Mouse (Mus musculus) left cerebral cortex, adult 11 months (tissue): ENCODE measurements around the gene Tmtc4.

Experiments
- DNase-seq: peaks from one replicate; pipeline ENCODE4 v3.0.0; 2022; ENCODE audit warnings: low spot score

Gene Tmtc4

DNA sequence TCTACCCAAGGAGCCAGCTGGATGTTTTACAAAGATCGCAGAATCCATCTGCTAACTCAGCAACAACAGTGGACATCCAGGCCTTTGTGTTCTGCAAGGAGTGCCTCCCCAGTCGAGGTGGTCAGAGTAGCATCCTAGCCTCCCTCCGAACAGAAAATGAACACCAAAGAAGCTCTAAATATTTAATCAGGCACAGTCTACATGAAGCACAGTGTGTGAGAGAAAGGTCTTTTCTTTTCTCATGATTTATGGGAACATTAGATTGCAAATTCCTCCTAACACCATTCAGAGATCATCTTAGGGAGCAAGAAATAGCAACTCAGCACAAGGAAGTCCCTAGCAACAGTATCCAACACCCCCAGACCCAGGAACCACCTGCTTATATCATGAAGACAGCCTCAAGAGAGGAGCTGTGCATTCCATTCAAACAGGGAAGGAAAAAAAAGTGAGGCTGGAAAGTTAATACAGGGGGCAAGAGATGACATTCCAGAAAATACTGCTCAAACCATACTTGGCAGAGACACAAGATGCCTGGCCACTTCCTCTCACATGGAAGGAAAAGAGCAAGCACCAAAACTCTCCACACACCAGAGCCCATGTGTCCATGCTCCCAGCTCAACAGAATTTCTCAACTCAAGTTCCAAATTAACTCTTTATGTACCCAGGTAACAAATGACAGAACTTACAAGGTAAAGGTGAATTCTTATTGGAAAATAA is 8.8 kb downstream of the Tmtc4 start:
- no peak for DNase-seq

DNA sequence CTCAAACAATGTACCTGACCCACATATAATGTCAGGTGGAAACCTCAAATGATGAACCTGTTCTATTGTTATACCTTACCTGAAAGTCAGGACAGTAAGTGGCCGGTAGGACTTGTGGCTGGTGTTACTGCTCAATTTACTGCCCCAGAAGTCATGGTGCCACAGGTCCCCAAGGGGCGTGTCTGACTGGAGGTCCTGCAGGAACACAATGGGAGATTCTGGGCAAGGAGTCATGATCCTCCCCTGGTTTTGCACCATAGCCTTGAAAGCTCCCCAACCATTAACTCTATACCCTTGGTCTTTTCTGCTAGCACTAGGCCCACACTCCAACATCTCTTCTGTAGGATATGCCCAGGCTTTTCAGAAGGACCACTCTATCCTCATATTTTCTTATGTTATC is 10.7 kb downstream of the Tmtc4 start:
- DNase-seq = no peak

DNA sequence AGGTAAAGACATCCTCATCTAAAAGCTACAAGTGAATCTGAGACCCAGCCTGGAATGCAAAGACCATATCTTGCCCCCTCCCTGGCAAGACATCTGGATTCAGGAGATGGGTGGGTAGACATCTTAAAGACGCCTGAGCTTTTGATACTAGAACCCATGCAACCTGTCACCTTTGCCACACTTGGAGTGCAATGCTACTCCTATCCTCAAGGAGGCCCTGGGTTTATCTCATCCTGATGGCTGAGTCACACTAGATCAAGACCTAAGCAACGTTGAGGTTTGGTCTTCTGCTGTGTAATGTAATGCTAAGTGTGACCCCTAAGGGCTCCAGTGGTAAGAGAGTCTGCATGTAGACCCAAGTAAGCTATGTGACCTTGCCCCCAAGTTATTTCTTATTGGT is 15.8 kb downstream of the Tmtc4 start:
- DNase-seq = no peak

DNA sequence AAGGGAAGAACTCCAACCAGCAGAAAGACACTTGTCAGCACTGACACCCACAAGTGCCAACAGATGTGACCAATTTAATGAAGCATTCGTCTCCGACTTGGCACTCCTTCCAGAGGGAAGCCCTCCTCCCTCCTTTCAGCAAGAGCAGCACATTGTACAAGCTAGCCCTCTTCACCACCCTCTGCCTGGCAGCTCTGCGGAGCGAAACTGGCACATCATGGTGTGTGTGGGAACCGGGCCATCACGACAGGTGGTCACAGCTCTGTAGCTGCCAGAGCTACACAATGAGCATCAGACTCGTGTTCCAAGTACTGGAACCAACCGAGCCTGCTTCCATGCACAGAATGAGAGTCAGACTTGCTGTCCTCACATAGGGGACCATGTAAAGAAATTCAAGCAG is 25.9 kb downstream of the Tmtc4 start:
- peak; percentile 76 for DNase-seq

DNA sequence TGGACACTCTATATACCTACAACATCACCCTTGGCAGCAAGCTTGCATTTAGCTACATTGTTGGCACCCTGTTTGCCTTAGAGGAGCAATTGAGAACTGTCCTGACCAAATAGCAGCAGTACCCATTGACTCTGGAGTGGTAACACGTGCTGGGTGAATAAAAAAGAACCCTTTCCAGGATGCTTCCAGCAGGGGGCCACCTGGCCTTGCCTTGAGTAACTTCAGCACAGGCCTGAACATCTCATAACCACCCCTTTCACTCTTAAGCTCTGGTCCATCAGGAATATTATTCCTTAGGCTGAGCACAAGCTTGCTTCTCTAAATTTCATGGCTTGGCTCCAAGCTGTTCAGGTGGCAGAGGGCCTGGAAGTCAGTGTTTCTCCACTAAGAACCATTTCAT is 30.5 kb downstream of the Tmtc4 start:
- peak; percentile 29 for DNase-seq

DNA sequence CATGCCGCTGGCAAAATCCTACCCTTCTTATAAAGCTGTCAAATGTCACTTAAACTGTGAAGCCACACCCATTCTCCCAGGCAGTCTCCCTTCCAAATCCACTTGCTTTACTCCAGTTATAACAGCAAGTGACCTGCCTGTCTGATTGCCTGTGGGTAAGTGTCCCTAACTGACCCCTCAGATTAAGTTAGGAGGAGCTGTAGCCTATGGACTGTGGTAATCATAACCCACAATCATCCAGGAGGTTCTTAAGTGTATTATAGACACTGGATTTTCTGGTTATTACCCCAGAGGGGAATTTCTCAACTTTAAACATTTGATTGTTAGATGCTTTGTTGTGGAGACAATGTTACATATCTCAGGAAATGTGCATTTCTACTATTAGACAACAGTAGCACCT is 31.3 kb downstream of the Tmtc4 start:
- no peak for DNase-seq

DNA sequence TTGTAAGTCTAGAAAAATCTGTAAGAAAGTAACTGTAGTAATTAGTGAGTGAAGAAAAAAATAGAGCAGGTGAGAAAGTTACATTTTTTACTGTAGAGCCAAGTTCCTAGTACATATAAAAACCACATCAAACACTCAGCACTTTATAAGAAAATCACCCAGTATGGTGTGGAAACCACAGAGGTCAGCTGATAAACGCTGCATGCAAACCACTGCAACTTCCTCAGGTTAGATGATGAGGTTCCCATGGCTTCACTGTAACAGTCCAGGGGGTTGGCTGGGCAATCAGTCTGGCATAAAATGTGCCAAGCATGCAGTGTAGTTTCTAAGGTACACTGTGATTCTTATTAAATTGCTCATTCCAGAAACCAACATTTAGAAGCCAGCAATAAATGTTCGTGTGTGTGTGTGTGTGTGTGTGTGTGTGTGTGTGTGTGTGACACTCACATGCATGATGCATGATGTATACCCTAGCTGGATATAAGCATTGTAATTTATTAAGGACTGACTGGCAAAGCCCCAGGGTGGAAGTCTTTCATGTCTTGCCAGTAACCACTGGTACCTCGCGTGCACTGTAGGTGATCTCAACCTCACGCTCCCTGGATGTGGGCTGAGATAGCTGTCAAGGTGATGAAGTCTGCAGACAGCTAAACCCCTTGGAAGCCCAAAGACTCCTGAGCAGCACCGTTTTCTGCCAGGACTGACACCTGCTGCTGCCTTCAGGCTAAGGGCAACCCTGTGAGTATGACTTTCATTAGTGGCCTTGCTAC is 32.0 kb downstream of the Tmtc4 start:
- no peak for DNase-seq

DNA sequence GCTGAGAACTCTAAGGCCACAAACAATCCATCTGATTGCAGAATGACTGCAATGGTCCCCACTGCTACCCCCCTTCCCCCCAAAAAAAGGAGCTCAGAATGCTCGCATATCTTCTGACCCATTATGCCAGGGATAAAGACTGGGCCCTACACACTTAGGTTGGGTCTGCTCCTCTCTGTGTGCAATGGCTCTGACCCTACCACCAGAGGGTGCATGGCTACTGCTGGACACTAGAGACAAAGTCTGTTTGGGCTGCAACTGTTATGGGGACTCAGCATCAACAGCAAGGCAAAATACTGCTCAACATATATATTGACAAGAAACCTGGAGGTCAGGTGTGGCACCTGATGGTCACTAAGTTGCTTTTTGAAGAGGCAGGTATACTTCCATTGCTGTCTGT is 32.9 kb downstream of the Tmtc4 start:
- no peak for DNase-seq

DNA sequence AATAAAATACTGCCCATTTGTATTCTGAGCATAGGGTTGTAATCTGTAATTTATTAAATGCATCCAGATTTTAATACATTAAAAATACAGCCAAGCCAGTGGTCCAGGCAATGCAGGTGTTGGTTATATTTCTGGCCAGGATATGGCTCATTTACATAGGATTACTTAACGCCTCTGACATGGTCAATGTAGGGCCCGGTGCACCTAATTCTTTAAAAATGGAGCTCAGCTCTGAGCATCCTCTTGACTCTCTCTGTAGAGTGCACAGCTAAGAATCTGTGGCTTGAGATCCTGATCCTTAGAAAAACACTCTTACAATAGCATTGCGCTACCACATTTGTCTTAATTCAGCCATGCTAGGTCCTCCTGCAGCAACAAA is 40.4 kb downstream of the Tmtc4 start:
- no peak for DNase-seq

DNA sequence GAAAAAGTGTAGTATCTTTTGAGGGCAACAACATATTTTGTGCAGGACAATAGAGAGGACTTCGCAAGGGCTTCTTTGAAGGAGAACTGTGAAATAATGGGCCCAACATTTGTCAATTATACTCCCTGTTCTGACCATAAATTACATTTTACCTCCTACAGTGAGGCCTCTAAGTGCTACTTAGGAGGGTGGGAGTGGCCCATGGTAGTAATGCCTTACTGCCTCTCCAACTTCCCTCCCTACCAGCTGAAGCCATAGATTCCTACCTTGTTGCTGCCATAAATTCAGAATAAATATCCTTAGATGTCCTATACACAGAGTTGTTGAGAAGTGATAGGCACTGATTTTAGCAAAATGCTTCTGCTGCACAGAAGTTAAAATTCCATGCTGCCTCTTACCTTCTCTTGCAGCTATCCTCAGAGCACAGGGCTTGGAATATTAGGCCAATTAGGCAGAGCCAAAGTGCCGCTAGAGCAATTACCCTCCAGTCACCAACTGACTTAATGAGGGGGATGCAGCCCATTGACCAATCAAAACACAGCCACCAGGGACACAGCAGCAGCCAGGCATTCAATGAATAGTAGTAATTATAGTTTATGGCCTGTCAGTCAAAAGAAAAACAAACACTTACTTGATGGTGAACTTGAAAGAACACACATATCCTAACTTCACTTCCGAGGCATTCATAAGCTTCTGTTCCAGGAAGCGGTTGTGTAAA is 40.9 kb downstream of the Tmtc4 start:
- no peak for DNase-seq

DNA sequence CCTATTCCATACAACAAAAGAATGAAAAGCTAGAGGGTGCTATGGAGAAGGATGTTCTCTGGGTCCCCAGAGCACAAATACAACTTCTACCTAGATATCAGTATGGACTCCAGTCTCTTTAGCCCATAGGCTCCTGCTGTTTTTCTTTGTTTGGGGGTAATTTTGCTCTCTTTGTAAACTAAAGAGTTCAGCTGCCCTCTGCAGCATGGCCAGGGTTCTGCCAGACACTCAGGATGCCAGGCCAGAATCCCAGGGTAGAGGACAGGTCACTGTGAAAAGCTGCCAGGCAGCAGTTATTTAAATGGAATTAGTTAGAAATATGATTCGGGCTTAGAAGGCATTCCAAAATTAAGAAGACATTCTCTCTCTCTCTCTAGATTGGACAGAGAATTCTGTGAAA is 47.4 kb downstream of the Tmtc4 start:
- DNase-seq = no peak

DNA sequence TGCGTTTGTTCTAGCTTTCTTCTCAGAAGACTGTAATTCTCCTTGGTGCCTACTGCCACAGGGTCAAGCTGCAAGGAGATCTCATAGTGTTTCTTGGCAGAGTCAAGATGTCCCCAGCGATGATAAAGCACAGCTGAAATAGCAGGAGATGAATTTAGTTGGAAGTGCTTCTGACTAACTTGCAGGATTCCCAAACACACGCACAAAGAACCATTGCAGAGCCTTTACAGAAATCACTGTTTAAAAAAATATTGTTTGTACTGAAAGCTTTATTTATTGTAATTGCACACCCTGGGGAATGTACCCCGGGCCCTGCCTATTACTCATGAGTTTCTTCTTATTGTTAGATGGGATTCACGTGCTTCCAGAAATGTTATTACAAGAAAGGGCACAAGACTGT is 63.8 kb downstream of the Tmtc4 start:
- no peak for DNase-seq

DNA sequence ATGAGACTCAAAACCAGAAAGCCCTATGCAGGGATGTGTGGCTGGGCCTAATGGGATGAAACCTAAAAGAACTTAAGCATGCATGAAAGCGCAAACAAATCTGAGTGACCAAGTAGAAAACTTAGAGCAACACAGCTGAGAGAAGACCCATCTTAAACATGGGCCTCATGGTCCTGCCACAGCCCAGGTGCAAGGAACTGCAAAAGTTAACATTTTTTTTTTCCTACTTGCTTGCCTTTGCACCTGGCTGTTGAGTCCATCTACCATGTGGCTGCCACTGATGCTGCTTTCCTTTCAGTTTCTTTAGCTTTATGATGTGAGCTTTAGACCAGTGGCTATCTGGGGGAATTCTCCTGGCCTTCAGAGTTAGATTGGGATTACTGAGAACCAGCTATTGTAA is 66.2 kb downstream of the Tmtc4 start:
- DNase-seq = no peak

DNA sequence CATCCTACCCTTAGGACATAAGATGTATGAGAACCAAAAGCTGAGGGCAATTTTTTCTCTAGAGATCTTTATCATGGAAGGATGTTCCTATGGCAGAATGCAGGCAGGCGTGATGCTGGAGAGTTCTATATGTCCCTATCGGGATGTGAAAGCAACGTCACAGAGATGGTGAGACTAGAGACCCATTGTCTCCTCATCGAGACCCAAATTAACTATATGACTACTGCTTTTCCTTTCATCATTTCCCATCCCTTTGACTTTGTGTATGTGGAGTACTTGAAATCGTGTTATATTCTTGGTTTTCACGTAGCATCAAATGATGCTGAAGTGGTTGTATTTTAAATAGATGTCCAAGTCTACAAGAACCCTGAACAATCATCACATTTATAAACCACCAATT is 70.2 kb downstream of the Tmtc4 start, which contains the start of gene Ggact:
Gene Ggact, minus strand, starts transcription at position 101 of the 400 bp plus-strand sequence.
- no peak for DNase-seq

DNA sequence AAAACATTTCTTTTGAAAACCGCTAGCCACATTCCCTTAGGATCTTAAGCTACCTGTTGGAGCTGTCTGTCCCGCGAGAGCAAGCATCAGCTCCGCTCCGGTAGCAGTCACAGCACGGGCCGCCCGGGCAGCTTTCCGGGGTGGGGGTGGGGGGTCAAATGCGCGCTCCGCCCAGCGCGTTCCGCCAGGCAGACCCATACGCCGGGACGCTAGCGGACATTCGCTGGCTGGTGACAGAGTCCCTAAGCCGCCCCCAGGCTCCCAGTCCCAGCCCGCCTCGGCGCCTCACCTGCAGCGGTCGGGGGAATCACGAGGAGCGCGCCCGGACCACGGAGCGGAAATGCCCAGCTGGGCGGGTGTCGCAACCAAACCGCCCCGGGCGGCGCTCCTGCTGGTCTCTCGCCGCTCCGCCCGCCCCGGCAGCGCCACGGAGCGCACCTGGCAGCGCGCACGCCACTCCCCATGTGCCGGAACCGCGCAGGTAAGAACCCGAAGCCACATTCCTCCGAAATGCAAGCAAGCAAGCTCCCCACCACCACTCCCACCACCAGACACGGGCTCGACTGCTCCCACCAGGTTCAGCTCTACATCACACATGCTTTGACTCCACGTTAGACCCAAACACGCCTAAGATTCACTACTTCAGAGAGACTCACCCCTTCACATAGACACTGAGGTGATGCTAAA is 70.9 kb downstream of the Tmtc4 start:
- peak; percentile 24 for DNase-seq

DNA sequence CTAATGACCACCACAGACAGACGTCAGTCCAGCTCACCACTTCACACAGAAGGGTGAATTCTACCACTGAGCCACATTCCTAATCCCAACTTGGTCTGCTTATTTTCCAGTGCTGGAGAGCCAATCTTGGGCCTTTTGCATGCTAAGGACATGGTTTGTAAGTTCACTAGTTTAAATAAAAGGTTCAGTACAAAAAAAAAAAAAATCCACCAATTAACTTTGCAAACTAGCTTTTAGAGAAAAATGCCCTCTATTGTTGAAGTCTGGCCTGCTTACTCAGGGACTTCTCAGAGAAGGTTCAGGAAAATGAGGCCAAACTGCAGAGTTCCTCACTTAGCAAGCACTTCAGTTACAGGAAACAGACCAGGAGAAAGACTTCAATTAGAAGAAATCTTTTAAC is 71.7 kb downstream of the Tmtc4 start:
- DNase-seq = no peak

DNA sequence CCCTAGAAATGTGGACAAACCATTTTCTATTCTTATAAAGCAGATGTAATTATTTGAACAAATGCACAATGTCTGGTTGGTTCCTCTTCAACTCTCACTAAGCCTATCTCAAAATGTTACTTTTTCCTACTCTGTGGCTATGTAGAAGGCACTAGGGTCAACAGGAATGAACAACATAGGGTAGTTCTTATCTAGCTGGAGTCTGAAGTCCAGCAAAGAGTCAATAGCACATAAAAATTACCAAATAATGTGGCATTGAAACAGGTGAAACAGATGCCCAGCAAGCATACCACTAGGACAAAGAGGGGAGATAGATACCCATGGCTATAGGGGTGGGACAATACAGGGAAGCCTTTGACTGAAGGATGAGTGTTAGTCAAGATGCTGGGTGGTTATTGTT is 72.6 kb downstream of the Tmtc4 start:
- no peak for DNase-seq

DNA sequence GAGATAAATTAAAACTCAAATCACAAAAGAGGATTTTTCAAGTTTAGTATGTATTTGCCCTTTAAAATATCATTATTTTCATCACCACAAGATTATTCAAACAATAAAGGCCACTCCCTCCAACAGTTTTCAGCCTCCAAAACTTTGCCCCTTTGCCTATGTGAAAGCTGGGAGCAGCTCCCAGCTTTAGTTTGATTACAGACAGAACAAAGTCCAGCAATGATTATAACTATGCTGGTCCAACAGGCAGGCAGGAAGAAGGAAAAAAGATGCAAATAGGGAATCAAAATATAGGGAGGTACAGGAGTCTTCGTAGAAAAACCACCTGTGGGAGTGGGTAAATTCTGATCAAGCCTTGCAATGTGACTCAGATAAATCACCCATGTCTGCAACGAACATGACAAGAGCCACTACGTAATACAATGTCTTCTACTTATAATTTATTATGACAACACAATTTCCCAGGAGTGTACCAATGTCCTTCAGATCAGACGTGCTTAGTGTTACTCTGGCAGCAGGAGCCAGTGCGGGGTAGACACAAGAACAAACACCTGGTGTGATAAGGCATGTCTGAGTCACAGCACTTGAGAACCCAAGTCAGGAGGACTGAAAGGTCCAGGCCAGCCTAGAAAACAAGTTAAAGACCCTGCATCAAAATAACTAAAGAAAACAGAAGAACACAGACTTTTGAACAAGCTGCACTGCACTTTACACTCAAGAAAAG is 74.3 kb downstream of the Tmtc4 start:
- no peak for DNase-seq

DNA sequence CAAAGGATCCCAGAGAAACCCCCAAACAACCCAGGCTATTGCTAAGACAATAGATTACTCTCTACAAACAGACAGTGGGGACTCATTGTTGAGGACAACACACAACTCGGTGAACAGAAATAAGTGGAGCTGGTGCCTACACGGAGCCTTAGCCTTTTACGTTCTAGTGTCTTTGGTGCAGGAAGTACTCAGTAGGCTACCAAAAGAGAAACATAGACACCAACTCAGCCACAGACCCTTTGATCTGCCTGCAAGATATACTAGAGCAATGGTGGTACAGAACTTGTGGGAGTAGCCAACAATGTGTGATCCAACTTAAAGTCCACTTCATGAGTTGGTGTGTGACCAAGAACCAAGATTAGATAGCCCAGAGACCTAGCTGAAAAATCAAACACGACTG is 75.8 kb downstream of the Tmtc4 start:
- no peak for DNase-seq

DNA sequence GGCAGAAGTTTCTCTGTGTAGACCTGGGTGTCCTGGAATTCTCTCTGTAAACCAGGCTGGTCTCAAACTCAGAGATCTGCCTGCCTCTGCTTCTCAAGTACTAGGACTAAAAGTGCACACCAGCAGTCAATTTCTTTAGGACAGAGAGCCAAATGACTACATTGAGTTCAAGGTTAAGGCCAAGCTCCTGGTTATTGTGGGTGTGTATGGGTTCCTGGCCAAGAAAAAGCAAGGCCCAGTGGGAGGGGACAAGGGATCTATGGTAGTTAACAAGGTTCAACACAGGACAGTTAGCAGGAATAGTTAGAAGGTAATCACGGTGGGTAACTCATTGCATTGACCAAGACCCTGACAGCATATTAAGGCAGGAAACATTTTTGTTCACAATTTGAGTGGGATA is 78.8 kb downstream of the Tmtc4 start:
- no peak for DNase-seq

DNA sequence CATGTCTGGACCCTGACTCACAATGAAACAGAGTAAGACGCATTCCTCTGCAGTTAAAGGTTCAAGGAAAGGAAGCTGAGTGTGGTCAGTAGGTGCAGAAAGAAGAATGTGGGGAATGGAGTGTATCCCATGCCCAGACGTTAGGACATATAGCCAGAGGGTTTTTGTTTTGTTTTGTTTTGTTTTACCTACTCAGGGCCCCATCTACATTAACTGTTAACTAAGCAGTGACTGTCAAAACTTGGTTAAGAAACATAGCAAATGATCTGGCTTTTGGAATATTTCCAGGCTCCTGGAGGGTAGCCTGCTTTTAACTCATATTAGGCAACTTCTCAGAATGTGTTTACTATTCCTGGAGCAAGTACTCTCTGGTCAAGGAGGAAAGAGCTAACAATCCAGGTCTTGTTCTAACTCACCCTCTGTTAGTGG is 79.9 kb downstream of the Tmtc4 start:
- DNase-seq = no peak

DNA sequence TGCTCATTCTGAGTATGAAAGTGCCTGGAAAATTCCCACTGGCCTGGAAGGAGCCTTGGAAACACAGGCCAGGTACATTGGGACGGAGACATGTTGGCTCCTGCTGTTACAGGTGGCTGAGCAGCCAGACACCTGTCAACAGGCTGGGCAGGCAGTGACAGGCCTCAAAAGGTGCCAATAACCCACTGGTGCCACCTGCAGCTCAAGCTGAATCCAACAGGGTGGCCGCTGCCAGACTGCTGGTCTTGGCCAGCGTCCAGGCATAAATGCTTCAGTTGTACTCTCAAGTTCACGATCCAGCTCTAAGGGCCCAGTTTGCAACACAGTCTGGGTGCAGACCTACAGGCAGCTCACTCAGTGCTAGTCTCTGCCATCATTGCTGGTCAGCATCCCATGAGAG is 81.0 kb downstream of the Tmtc4 start:
- DNase-seq = no peak
